Mouse (Mus musculus): Measurements from ENCODE around the gene Rbbp6.

The Rbbp6 gene

DNA sequence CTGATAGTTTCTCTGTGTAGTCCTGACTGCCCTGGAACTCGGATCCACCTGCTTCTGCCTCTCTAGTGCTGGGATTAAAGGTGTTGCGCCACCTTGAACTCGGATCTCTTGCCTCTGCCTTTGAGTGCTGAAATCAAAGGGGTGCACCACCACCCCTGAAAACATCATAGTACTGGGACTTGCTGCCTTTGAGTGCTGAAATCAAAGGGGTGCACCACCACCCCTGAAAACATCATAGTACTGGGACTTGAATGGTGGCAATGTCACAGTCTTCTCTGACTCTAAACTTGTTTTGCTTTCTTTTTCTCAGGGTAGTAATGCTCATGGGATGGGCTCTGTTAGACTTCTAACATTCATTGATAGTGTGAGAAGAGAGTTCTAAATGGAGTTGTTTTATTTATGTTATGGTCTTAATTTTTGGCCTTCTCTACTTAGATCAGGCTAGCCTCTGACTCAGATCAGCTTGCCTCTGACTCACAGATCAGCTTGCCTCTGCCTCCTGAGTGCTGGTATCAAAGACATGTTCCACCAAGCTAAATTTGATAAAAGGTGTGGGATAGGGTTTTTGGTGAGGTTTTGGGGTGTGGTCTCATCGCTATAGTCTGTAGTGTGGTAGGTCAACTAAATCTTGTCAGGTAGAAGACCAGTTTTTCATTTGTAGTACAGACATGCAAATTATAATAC is 6.7 kb downstream of the Rbbp6 start:
- no peak for DNase-seq

GRCm38 (mm10) chr7:122979514-122979913 is 14.0 kb downstream of the Rbbp6 start:
- no peak for DNase-seq

DNA sequence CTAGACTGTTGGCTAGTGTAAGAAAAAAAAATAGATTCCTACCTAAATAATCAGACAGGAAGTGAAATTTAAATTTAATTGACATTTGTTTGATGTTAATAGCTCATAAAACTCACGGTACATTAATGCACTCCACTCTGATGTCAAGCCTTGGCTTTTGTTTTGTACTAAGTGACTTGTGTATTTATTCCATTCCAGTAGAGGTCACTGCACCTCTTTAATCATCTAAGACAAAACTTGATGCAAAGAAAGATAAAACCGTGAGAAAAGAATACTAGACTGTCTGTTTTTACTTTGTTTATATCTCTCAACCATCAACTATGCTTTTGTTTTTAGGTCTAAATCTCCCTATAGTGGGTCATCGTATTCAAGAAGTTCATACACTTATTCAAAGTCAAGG is 32.7 kb downstream of the Rbbp6 start:
- DNase-seq = no peak

GRCm38 (mm10) chr7:122999871-123000396 is 34.4 kb downstream of the Rbbp6 start:
- DNase-seq = no peak

DNA sequence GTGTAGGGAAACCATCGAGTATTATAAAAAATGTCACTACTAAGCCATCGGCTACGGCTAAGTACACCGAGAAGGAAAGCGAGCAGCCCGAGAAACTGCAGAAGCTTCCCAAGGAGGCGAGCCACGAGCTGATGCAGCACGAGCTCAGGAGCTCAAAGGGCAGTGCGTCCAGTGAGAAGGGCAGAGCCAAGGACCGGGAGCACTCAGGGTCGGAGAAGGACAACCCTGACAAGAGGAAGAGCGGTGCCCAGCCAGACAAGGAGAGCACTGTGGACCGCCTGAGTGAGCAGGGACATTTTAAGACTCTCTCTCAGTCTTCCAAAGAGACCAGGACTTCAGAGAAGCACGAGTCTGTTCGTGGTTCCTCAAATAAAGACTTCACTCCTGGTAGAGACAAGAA is 35.3 kb downstream of the Rbbp6 start:
- peak in 1 of 2 experiments; percentile 22 for DNase-seq

DNA sequence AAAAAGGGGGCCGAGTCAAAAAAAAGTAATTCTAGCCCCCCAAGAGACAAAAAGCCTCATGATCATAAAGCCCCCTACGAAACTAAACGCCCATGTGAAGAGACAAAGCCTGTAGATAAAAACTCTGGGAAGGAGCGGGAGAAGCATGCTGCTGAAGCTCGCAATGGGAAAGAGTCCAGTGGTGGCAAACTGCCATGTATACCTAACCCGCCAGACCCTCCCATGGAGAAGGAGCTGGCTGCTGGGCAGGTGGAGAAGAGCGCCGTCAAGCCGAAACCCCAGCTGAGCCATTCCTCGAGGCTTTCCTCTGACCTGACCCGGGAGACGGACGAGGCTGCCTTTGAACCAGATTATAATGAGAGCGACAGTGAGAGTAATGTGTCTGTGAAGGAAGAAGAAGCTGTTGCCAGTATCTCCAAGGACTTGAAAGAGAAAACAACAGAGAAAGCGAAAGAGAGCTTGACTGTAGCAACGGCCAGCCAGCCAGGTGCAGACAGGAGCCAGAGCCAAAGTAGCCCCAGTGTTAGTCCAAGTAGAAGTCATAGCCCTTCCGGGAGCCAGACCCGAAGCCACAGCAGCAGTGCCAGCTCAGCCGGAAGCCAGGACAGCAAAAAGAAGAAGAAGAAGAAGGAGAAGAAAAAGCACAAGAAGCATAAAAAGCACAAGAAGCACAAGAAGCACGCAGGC is 36.0 kb downstream of the Rbbp6 start:
- DNase-seq = peak; percentile 76 to 83

DNA sequence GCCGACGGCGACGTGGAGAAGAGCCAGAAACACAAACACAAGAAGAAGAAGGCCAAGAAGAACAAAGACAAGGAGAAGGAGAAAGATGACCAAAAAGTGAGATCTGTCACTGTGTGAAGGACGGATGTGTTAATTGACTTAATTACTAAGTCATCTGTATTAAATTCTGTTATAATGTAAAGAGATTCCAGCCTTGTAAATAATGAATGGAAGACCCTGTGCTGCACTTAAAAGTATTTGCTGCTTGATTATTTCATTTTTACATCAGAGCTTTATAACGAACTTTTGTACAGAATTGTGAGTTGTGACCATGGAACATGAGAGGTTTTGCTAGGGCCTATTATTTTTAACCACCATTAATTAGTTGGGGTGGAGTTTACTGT is 36.5 kb downstream of the Rbbp6 start:
- DNase-seq = no peak

DNA sequence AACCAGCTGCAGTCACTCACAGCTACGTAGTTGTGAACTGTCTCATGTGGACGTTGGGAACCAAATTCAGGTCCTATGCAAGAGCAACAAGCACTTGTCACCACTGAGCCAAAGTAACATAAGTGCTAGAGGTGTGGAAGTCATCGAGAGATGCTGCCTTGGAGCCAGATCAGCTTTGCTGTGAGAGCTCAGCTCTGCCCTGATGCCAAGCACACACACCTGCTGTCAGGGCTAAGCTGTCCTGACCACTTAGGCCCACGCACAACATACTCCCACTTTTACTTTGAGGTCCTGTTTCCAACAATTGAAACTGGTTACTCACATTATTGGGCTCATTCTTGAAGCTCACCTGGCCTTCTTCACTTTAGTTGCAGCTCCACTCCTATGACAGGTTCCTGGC is 37.7 kb downstream of the Rbbp6 start:
- no peak for DNase-seq

DNA sequence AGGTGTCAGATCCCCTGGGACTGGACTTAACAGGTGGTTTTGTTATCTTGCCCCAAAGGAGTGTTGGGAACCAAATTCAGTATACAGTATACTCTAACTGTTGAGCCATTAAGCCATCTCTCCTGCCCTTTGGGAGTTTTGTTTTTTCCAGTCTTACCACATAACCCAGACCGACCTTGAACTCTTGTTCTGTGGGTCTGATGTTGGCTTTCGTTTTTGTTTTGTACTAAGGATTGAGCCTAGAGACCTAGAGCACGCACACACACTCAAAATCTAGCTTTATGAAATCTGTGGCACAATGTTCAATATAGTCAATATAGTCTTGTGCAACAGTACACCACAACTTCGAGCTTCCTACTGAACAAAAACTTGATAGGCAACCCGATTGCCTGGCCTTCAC is 39.0 kb downstream of the Rbbp6 start:
- no peak for DNase-seq

GRCm38 (mm10) chr7:123006251-123006650 is 40.8 kb downstream of the Rbbp6 start:
- no peak for DNase-seq

- no peak for DNase-seq
Measured at GRCm38 (mm10) chr7:123007743-123008142, 42.3 kb downstream of the Rbbp6 start.

DNA sequence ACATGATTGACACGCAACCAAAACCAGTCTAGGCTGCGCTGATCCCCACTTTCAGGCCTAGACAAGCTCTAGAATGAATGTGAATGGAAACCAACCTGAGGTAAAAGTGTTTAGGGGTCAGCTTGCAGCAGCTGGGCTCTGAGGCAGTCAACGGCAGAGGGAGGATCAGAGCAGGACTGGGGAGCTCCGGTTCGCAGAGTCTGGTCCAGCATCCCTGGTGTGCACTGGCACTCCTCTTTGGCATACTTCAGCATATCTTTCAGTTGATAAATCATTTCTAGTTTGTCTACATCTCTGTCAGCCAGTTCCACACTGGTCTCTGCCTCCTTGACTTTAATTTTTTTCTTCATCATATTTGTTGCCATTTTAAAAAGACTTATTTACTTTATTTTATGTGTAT is 48.0 kb downstream of the Rbbp6 start:
- peak; percentile 68 to 75 for DNase-seq

- no peak for DNase-seq
Measured at GRCm38 (mm10) chr7:123014729-123015128, 49.2 kb downstream of the Rbbp6 start.

DNA sequence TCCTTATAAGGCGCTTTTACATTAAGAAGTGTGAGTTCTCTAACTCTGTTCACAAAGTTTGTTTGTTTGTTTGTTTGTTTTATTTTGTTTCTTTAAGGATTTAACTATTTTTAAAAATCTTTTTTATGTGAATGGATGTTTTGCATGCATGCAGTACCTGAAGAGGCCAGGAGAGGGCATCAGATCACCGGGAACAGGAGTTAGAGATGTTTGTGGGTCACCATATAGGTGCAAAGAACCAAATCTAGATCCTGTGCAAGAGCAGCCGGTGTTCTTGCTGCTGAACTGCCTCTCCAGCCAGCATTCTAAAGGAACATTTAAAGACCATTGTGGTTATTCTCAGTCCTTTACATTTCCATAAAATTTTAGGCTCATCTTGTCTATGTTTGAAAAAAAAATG is 52.1 kb downstream of the Rbbp6 start:
- peak in 1 of 2 experiments; percentile 59 for DNase-seq

DNA sequence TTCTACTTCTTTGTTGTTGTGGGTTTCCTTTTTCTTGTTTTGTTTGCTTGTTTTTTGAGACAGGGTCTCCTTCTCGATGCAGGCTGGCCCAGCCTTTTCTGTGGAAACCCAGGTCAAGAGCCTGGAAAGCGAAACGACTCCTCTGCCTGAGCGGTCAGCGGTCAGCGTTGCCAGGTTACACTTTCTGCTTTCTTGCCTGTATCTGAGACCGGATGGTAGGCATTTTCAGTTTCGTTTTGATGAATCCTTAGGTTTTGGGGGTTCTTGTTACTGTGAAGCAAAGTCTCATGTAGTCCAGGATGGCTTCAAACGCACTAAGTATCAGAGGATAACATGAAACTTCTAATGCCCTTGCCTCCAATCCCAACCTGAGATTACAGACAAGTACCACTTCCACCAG is 59.6 kb downstream of the Rbbp6 start:
- DNase-seq = no peak

GRCm38 (mm10) chr7:123030295-123030694 is 64.8 kb downstream of the Rbbp6 start:
- DNase-seq = peak in 1 of 2 experiments; percentile 24

DNA sequence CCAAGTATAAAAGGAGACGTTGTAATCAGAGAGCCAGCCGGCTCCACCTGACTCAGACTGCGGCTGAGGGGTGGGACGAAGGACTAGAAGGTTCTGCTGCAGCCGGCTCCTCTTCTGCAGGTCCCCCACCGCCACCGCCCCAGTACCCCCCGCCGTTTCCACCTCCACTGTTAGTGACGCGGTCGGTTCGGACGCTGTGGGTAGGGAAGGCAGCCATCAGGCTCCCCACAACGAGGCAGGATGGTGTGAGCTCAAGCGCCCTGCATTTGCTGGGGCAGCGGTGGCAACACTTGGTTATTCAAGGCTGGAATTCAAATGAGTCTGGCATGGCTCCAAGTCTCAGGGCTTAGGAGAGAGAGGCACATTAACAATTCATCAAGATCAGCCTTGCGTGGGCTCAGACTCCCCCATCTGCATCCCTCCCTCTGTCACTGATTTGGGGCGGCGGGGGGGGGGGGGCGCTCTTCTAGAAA is 65.3 kb downstream of the Rbbp6 start:
- DNase-seq = peak; percentile 60 to 68

GRCm38 (mm10) chr7:123031211-123031743 is 65.8 kb downstream of the Rbbp6 start:
- peak; percentile 41 to 44 for DNase-seq

DNA sequence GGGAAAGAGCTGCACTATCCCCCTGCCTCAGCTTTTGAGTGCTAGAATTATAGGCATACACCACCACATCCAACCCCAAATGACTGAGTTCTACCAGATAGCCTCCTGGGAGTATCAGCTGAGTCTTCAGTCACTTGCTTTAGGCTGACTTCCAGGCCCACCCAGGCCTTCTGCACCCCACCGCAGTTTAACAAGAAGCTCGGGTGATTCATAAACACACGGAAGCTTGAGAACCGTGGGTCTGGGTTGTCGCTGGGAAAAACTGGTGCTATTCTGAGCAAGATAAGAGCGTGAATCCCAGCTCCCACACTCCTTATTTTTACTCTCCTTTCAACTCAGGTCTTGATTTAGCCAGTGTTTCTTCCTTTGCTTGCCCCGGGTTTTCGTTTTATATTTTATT is 69.8 kb downstream of the Rbbp6 start:
- no peak for DNase-seq

GRCm38 (mm10) chr7:123039302-123039701 is 73.8 kb downstream of the Rbbp6 start:
- peak in 1 of 2 experiments; percentile 19 for DNase-seq

DNA sequence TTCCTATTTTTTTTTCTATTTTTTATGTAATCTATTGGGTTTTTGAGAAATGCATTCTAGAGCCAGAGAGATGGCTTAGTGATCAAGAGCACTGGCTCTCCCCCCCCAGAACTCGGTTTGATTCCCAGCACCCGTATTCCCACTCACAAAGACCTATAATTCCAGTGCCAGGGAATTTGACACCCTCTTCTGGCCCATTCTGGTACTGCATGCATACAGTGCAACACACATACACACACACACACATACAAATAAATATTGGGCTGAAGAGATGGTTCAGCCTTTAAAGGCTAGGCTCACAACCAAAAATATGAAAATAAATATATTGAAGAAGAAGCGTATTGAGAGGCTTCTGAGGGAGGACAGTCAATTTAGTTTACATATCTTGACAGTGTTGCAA is 79.7 kb downstream of the Rbbp6 start:
- DNase-seq = no peak

DNA sequence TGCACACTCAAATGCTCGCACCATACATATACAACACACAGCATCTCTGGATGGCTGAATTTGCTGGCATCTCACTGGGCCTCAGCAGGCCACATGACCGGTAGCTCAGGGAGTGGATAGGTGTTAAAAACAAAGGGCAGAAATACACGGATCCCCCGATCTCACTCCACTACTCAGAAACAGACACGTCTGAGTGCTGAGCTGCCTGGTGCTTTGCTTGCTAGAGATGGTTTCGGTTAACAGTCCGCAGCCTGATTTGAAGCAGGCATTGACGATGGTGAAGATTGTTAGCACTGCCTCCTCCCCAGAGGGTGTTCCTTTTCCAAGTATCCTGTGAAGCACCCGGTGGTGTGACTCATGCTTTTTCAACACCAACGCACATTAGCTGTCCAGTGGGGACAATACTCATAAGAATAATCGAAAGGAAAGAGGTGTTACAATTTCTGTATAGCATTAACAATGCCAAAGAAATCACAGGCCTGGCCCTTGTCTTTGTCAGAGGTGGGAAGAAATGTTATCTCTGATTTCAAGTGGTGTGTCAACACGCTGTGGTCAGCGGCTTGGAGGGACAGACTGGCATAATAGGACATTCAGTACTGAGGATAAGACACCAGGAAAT is 81.1 kb downstream of the Rbbp6 start:
- no peak for DNase-seq
